Mouse (Mus musculus): ENCODE results near the gene Nrl.
A peak's percentile ranks its signal among the peaks of the same experiment; 100 is the strongest.

The Nrl gene

GRCm38 (mm10) chr14:55536116-55536745 is 11.4 kb upstream of the Nrl start:
- no peak for ATAC-seq (ENCODE audit: low TSS enrichment)

- ATAC-seq (ENCODE audit: low TSS enrichment) = no peak
These were observed 3.2 kb upstream of the Nrl start for GRCm38 (mm10) chr14:55527940-55528339.

GRCm38 (mm10) chr14:55526674-55527073 is 1.9 kb upstream of the Nrl start:
- ATAC-seq (ENCODE audit: low TSS enrichment) = no peak

DNA sequence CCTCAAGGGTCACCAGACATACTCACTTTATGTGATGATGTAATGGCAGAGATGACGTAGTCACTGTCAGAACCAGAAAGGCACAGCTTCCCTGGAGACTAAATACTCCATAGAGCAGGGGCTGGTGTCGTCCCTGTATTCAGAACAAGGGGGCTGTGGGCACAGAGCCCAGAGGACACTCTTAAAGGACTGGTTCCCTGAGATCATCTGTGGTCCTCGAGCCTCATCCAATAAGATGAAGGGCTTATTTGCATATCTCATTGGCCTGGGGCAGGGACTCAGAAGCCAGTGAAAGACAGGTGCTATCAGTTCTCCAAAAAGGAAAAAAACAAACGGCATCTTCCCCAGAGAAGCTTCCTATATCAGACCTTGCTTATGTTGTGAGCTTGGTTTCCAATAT is 719 bp downstream of the Nrl start:
- no peak for ATAC-seq (ENCODE audit: low TSS enrichment)

DNA sequence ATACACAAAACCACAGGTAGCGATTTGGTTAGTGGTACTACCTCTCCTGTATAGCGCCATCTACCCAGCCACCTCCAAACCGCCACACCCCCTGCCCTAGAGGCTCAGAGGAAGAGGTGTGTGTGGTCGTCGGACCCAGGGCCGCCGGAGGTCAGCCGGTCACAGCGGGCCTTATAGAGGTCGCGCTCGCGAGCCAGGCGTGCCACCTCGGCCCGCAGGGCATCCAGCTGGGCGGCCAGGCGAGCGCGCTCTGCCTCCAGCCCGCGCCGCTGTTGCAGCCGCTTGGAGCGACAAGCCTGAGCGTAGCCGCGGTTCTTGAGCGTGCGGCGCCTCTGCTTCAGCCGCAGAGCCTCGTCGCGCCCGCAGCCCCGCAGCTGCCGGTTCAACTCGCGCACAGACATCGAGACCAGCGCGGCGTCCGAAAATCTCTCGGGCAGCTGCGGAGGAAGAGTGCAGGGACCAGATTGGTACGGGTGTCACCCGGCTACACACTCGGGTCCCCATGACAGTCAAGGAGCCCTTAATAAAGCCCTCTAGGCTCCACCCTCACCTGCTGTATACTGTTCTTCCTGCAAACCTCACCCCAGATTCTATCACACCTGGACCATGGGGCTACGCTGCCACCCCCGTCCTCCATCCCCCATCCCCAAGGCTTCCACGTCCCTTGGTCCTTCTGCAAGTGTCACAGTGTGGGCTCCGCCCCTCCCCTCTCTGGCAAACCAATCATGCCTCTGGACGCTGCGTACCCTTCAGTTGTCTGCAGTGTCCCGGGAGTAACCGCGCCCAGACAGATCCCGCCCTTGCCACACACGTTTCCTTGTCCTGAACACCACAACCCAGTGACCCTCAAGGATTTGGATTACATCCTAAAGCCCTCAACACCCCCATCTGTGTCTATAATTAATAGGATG is 4.1 kb downstream of the Nrl start:
- ATAC-seq (ENCODE audit: low TSS enrichment) = peak; percentile 41

GRCm38 (mm10) chr14:55519604-55520003 is 5.2 kb downstream of the Nrl start:
- 0 out of 2 replicates have a peak, but pooled peaks have one; percentile 11 for ATAC-seq (ENCODE audit: low TSS enrichment)

- peak; percentile 68 for ATAC-seq (ENCODE audit: low TSS enrichment)
These were observed 5.9 kb downstream of the Nrl start for GRCm38 (mm10) chr14:55518897-55519296.

DNA sequence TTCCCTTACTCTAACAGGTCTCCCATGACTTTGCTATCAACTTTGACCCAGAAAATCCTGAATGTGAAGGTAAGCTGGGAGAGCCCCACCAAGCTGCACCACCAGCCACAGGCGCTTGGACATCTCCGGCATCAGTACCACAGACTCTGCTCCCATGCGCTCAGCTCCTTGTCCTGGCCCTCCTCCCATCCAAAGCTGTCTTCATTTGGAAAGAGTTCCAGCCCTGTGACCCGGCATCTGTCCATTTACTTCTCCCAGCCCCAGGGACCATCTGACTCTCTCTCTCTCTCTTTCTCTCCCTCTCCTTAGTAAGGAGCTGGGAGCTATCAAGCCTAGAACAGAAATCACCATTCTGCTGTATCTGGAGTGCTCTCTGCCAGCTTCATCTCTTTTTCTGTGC is 8.9 kb downstream of the Nrl start:
- ATAC-seq (ENCODE audit: low TSS enrichment) = no peak

- ATAC-seq (ENCODE audit: low TSS enrichment) = no peak
These were observed 10.9 kb downstream of the Nrl start for GRCm38 (mm10) chr14:55513927-55514326.

DNA sequence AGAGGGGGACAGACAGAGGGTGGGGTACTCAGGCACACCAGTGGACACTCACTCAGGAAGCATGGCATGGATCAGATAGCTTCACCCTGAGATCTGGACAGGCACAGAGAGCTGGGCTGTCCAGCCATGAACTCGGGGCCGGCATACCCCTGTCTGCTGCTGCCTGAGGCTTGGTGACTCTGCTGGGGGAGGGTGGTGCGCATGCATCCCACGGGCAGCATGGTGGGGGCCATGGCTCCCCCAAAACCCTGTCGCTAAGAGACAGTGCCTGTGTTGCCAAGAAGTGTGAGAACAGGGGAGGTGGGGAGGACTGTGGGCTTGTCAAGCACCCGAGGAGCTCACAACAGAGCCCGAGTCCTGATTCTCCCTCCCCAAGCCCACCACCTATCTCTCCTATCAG is 13.7 kb downstream of the Nrl start:
- ATAC-seq (ENCODE audit: low TSS enrichment) = peak; percentile 60

GRCm38 (mm10) chr14:55510125-55510731 is 14.6 kb downstream of the Nrl start, which contains the start of gene Cpne6:
TSS of gene Cpne6 (plus strand) at chr14:55510445.
- peak; percentile 56 for ATAC-seq (ENCODE audit: low TSS enrichment)

DNA sequence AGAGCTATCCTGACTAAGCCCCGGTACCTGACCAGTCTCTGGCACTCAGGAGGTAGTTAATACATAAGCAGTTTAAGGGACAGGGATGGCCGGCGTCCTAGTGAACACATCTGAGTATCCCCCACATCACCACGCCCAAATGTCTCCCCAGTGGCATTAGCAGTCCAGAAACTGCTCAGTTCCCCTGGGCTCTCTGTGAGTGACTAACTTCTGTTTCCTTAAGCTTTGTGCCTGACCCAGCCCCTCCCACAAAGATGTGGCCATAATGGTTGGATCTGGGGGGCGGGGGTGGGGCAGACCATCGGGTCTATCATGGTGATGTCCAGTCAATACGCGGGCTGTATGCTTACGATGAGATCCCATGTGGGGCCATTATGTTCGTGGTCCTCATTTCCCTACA is 15.2 kb downstream of the Nrl start:
- no peak for ATAC-seq (ENCODE audit: low TSS enrichment)

DNA sequence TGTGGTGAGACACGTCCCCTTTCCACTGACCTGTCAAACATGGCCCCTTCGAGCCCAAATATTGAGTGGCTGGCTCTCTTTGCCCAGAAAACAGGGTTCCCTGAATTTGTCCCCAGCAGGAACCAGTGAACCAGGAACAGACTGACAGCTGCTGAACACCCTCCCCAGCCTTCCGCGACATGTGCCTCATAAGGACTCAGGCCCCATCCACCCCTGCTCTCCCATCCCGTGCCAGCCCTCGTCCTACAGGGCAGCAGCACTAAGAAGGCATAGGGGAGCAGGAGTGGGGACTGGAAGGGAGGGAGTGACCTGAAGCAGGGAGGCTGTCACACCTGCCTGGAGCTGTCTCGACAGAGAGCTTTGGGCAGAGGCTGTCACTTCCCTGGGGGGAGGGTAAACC is 17.0 kb downstream of the Nrl start:
- no peak for ATAC-seq (ENCODE audit: low TSS enrichment)

- ATAC-seq (ENCODE audit: low TSS enrichment) = no peak
These were observed 19.2 kb downstream of the Nrl start for GRCm38 (mm10) chr14:55505612-55506011.

DNA sequence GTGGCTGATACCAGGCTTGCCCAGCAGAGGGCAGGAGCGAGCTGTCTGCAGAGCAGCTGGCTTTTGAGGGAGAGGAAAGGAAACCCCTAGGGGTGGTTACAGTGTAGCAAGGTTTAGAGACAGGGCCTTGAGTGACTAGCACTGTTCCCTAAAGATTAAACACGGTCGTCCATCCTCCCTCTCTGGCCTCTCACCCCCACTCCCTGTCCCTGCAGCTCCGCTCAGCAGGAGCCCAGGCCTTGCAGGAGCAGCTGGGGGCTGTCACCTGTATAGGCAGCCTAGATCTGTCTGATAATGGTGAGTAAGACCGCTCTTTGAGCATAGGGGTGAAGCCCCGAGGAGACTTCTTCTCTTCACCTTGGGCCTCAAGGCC is 27.3 kb downstream of the Nrl start:
- peak; percentile 62 for ATAC-seq (ENCODE audit: low TSS enrichment)

DNA sequence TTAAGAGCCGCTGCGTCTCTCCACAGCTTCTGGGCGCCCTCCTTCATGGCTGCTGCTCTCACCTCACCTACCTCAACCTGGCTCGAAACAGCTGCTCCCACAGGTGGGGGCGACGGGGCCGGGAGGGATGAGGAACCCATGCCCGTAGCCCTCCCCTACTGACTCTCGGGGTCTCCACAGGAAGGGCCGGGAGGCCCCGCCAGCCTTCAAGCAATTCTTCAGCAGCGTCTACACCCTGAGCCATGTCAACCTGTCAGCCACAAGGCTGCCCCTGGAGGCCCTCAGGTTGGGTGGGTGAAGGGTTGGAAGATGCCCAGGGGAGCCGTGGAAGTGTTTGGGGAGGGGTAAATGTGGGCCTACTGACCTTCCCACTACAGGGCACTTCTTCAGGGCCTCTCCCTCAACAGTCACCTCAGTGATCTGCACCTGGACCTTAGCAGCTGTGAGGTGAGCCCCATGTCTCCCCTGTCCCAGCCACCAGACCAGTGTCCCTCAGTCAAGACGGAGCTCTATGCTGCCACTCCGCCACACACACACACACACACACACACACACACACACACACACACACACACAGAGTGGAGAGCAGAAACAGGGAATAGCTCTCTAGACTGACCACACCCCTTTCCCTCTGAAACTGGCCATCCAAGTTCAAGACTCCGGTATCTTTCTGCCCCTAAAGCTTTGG is 27.9 kb downstream of the Nrl start:
- ATAC-seq (ENCODE audit: low TSS enrichment) = 0 out of 2 replicates have a peak, but pooled peaks have one; percentile 7

GRCm38 (mm10) chr14:55495509-55496240 is 29.1 kb downstream of the Nrl start:
- no peak for ATAC-seq (ENCODE audit: low TSS enrichment)

DNA sequence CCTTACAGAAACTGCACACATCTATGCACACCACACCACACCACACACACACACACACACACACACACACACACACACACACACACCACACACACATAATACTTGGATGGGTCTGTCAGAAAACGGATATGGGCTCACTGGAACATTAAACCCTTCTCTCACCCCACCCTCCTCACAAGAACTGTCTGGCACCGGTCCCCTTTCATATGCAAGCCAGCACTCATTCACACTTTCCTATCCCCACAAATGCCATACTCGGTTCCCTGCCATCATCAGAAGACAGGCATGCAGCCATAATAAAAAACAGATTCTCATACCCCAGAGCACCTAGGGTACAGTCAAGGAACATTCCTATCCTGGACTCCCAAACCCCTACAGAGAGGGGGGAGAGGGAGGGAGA is 32.7 kb downstream of the Nrl start:
- no peak for ATAC-seq (ENCODE audit: low TSS enrichment)

DNA sequence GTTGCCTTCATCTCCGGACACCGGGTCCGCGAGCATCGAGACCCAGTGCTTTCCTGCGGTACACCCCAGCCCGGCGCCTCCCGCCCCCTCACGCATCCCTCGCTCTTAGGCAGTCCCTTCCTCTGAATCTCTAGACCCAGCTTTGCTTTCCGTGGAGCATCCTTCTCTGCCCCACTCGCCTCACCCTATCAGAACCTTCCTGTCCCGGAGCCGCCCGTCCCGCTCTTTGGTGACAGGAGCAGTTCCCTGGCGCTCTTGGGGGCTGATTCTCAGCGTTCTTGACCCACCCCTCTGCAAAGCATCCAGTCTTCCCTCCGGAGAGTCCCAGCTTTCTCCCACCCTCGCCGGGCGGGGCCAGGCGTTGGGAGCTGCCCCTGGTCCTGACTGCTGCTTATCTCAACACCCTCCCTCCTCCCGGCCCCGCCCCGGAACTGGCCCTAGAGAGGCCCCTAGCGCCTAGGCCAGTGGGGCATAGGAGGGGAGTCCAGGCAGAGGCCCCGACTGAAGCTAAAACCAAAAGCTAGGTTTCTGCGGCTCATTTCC is 33.4 kb downstream of the Nrl start:
- peak; percentile 60 for ATAC-seq (ENCODE audit: low TSS enrichment)

DNA sequence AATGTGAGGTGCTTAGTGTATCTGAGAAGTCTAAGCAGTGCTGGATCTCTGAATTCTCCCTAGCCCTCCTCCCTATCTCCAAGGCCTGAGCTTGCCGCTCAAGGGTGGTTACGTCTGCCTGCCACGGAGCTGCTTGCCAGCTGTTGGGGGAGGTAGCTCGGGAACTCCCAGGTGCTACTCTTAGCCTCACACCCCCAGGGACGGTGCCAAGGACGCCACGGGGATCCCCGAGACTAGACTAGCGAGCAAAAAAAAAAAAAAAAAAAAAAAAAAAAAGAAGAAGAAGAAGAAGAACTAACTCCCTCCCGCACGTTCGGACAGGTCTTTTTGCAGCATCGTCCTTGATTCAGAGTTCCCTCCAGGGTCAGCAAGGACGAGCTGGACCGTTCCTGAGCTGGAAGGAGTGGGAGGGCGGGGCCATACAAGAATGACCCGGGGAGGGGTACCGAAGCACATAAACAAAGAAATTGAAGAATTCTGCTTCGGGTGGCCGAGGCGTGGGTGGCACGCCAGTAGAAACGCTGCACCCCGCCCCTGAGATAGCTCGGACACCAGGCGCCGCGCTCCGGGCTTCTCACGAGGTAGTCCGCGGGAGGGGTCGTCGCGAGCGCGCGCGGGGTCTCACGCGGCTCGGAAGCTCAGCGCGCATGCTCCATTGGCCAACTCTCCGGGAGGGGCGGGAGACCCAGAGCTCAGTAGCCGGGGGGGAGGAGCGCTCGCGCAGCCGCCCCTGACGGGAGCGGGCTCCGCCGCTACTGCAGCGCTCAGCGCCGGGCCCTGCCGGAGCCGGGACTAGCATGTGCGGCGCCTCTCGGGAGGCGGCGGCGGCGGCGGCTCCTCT is 34.2 kb downstream of the Nrl start, which contains the start of gene Carmil3:
TSS of gene Carmil3 (plus strand) at position 291 of the 841 bp plus-strand sequence.
- ATAC-seq (ENCODE audit: low TSS enrichment) = peak; percentile 77

Measured in frontal cortex, adult (tissue).